Mouse (Mus musculus) thymus, adult 2 months (tissue): ENCODE data around the gene Gk5.
A peak's percentile ranks its signal among the peaks of the same experiment; 100 is the strongest.

Experiments used
- CTCF ChIP-seq: fragments of 200-500 bp; IDR thresholded peaks from 2 replicates; pipeline ENCODE4 v1.5.1; 2012; ENCODE audit warnings: mild to moderate bottlenecking, control low read depth, low read length, moderate library complexity, borderline replicate concordance; ENCODE audit not compliant: control insufficient read depth, poor library complexity, insufficient read depth; ENCODE audit errors: extremely low read depth
- POLR2A ChIP-seq: fragments of 200-500 bp; IDR thresholded peaks from 2 replicates; pipeline ENCODE4 v1.6.1; 2012; ENCODE audit warnings: mild to moderate bottlenecking, low read length, control low read depth, moderate library complexity; ENCODE audit not compliant: control insufficient read depth, poor library complexity, insufficient read depth; ENCODE audit errors: extremely low read depth

DNA sequence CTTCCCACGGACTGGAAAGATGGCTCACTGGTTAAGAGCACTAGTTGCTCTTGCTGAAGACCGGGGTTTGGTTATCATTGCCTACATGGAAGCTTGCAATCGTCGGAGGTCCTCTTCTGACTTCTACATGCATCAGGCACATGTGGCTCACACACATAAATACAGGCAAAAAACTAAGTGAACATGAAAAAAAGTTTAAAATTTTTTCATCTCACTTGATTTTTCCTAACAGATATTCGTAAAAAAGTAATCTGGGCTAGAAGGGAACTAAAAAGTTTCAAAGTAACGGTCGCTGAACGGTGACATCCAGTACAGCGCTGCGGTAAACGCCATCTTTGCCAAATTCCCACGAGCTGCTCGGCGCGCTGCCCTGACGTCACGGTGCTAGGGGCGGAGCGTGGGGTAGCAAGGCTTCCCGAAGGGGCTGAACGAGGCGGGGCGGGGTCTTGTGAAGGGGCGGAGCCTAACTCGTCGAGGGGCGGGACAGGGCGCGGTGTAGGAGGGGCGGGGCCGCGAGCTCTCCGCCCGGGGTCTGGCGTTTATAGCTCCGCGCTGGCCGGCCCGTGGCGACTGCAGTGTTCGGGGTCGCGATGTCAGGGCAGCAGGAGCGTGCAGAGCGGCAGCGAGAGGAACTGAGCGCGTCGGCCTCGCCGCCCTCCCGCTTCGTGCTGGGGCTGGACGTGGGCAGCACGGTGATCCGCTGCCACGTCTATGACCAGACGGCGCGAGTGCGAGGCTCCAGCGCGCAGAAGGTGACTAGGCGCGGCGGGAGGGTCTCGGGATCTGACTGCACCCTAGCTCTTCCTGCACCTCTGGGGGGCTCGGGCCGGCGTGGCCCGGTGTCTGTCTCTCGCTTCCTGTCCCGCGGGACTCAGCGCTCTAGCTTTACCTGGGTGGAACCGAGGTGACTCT is at the start of gene Gk5:
- TF ChIP-seq CTCF (no peak), POLR2A (peak; percentile 30; the same call in 1 of the 2 replicates)
